Mouse (Mus musculus): ENCODE data around the gene Cstf1. TPM values are rescaled to one million over a fixed set of nuclear protein-coding genes. Genes with fewer than 3 reads are reported as not detected.

Cstf1 gene
- polyA plus RNA-seq, 1 experiment from 2014 or later = 31.2 TPM

GRCm38 (mm10) chr2:172404239-172404638 is 33.8 kb downstream of the Cstf1 start:
- H3K27me3 ChIP-seq (ENCODE audit: control insufficient read depth, insufficient read depth, low read length) = no peaks in the 10 kb centered on the region
- ATAC-seq (ENCODE audit: insufficient read depth, low FRiP score) = no peak
- H3K4me1 ChIP-seq (ENCODE audit: control insufficient read depth, insufficient read depth, low read length) = no peaks in the 10 kb centered on the region
- no peaks in the 10 kb centered on the region for H3K9me3 ChIP-seq (replicated peaks; ENCODE audit: control insufficient read depth, low read length)
- no peak overlapping the region for H3K27ac ChIP-seq (ENCODE audit: low read length)
- H3K9ac ChIP-seq (ENCODE audit: low read length) = no peak overlapping the region
- 56% methylated on average over 7 of the region's 7 CpGs for WGBS
- H3K4me2 ChIP-seq (ENCODE audit: low read depth, low read length) = no peak overlapping the region
- no peak overlapping the region for H3K4me3 ChIP-seq (replicated peaks; ENCODE audit: low read length)
- no peaks in the 10 kb centered on the region for H3K36me3 ChIP-seq (ENCODE audit: control insufficient read depth, insufficient read depth, low read length)

GRCm38 (mm10) chr2:172405011-172405410 is 34.5 kb downstream of the Cstf1 start:
- no peak for ATAC-seq (ENCODE audit: insufficient read depth, low FRiP score)
- no peak overlapping the region for H3K4me2 ChIP-seq (ENCODE audit: low read depth, low read length)
- H3K36me3 ChIP-seq (ENCODE audit: control insufficient read depth, insufficient read depth, low read length) = no peaks in the 10 kb centered on the region
- no peaks in the 10 kb centered on the region for H3K4me1 ChIP-seq (ENCODE audit: control insufficient read depth, insufficient read depth, low read length)
- no peaks in the 10 kb centered on the region for H3K27me3 ChIP-seq (ENCODE audit: control insufficient read depth, insufficient read depth, low read length)
- no peak overlapping the region for H3K4me3 ChIP-seq (replicated peaks; ENCODE audit: low read length)
- no peak overlapping the region for H3K9ac ChIP-seq (ENCODE audit: low read length)
- WGBS = 55% methylated on average over 3 of the region's 3 CpGs
- no peaks in the 10 kb centered on the region for H3K9me3 ChIP-seq (replicated peaks; ENCODE audit: control insufficient read depth, low read length)
- no peak overlapping the region for H3K27ac ChIP-seq (ENCODE audit: low read length)

GRCm38 (mm10) chr2:172406173-172406572 is 35.7 kb downstream of the Cstf1 start:
- Histone ChIP-seq H3K4me3 (replicated peaks; ENCODE audit: low read length) (no peak overlapping the region), H3K27me3 (ENCODE audit: control insufficient read depth, insufficient read depth, low read length) (no peaks in the 10 kb centered on the region), H3K36me3 (ENCODE audit: control insufficient read depth, insufficient read depth, low read length) (no peaks in the 10 kb centered on the region), H3K9me3 (replicated peaks; ENCODE audit: control insufficient read depth, low read length) (no peaks in the 10 kb centered on the region), H3K4me2 (ENCODE audit: low read depth, low read length) (no peak overlapping the region), H3K4me1 (ENCODE audit: control insufficient read depth, insufficient read depth, low read length) (no peaks in the 10 kb centered on the region), H3K9ac (ENCODE audit: low read length) (no peak overlapping the region), H3K27ac (ENCODE audit: low read length) (no peak overlapping the region)
- no peak for ATAC-seq (ENCODE audit: insufficient read depth, low FRiP score)
- 56% methylated on average over 4 of the region's 4 CpGs for WGBS

GRCm38 (mm10) chr2:172407499-172407898 is 37.0 kb downstream of the Cstf1 start:
- Histone ChIP-seq H3K27ac (ENCODE audit: low read length) (no peak overlapping the region), H3K4me3 (replicated peaks; ENCODE audit: low read length) (no peak overlapping the region), H3K9ac (ENCODE audit: low read length) (no peak overlapping the region), H3K27me3 (ENCODE audit: control insufficient read depth, insufficient read depth, low read length) (no peaks in the 10 kb centered on the region), H3K36me3 (ENCODE audit: control insufficient read depth, insufficient read depth, low read length) (no peaks in the 10 kb centered on the region), H3K4me2 (ENCODE audit: low read depth, low read length) (no peak overlapping the region), H3K9me3 (replicated peaks; ENCODE audit: control insufficient read depth, low read length) (no peaks in the 10 kb centered on the region), H3K4me1 (ENCODE audit: control insufficient read depth, insufficient read depth, low read length) (no peaks in the 10 kb centered on the region)
- ATAC-seq (ENCODE audit: insufficient read depth, low FRiP score) = no peak
- 74% methylated on average over 2 of the region's 2 CpGs for WGBS

GRCm38 (mm10) chr2:172410686-172411085 is 40.2 kb downstream of the Cstf1 start:
- Histone ChIP-seq H3K9ac (ENCODE audit: low read length) (no peak overlapping the region), H3K9me3 (replicated peaks; ENCODE audit: control insufficient read depth, low read length) (no peaks in the 10 kb centered on the region), H3K4me1 (ENCODE audit: control insufficient read depth, insufficient read depth, low read length) (no peaks in the 10 kb centered on the region), H3K36me3 (ENCODE audit: control insufficient read depth, insufficient read depth, low read length) (no peaks in the 10 kb centered on the region), H3K4me2 (ENCODE audit: low read depth, low read length) (no peak overlapping the region), H3K27me3 (ENCODE audit: control insufficient read depth, insufficient read depth, low read length) (no peaks in the 10 kb centered on the region), H3K4me3 (replicated peaks; ENCODE audit: low read length) (no peak overlapping the region), H3K27ac (ENCODE audit: low read length) (no peak overlapping the region)
- ATAC-seq (ENCODE audit: insufficient read depth, low FRiP score) = no peak
- 80% methylated on average over 2 of the region's 2 CpGs for WGBS

GRCm38 (mm10) chr2:172411091-172411490 is 40.6 kb downstream of the Cstf1 start:
- Histone ChIP-seq H3K27ac (ENCODE audit: low read length) (no peak overlapping the region), H3K4me3 (replicated peaks; ENCODE audit: low read length) (no peak overlapping the region), H3K9ac (ENCODE audit: low read length) (no peak overlapping the region), H3K36me3 (ENCODE audit: control insufficient read depth, insufficient read depth, low read length) (no peaks in the 10 kb centered on the region), H3K27me3 (ENCODE audit: control insufficient read depth, insufficient read depth, low read length) (no peaks in the 10 kb centered on the region), H3K4me2 (ENCODE audit: low read depth, low read length) (no peak overlapping the region), H3K9me3 (replicated peaks; ENCODE audit: control insufficient read depth, low read length) (no peaks in the 10 kb centered on the region), H3K4me1 (ENCODE audit: control insufficient read depth, insufficient read depth, low read length) (no peaks in the 10 kb centered on the region)
- ATAC-seq (ENCODE audit: insufficient read depth, low FRiP score) = no peak
- WGBS = 87% methylated on average over 11 of the region's 11 CpGs

- no peak for ATAC-seq (ENCODE audit: insufficient read depth, low FRiP score)
- Histone ChIP-seq H3K27me3 (ENCODE audit: control insufficient read depth, insufficient read depth, low read length) (no peaks in the 10 kb centered on the region), H3K36me3 (ENCODE audit: control insufficient read depth, insufficient read depth, low read length) (no peaks in the 10 kb centered on the region), H3K4me1 (ENCODE audit: control insufficient read depth, insufficient read depth, low read length) (no peaks in the 10 kb centered on the region), H3K4me3 (replicated peaks; ENCODE audit: low read length) (no peak overlapping the region), H3K9me3 (replicated peaks; ENCODE audit: control insufficient read depth, low read length) (no peaks in the 10 kb centered on the region), H3K9ac (ENCODE audit: low read length) (no peak overlapping the region), H3K4me2 (ENCODE audit: low read depth, low read length) (0 out of 2 replicates have a peak overlapping the region, but pooled peaks have one; percentile 9), H3K27ac (ENCODE audit: low read length) (no peak overlapping the region)
- 8% methylated on average over 9 of the region's 9 CpGs for WGBS
These were observed 42.0 kb downstream of the Cstf1 start for GRCm38 (mm10) chr2:172412454-172412853.

- Histone ChIP-seq H3K27me3 (ENCODE audit: control insufficient read depth, insufficient read depth, low read length) (no peaks in the 10 kb centered on the region), H3K36me3 (ENCODE audit: control insufficient read depth, insufficient read depth, low read length) (no peaks in the 10 kb centered on the region), H3K9ac (ENCODE audit: low read length) (no peak overlapping the region), H3K27ac (ENCODE audit: low read length) (no peak overlapping the region), H3K4me1 (ENCODE audit: control insufficient read depth, insufficient read depth, low read length) (no peaks in the 10 kb centered on the region), H3K4me2 (ENCODE audit: low read depth, low read length) (no peak overlapping the region), H3K4me3 (replicated peaks; ENCODE audit: low read length) (no peak overlapping the region), H3K9me3 (replicated peaks; ENCODE audit: control insufficient read depth, low read length) (no peaks in the 10 kb centered on the region)
- 16% methylated on average over 4 of the region's 4 CpGs for WGBS
- no peak for ATAC-seq (ENCODE audit: insufficient read depth, low FRiP score)
These were observed 42.8 kb downstream of the Cstf1 start for GRCm38 (mm10) chr2:172413273-172413672.

GRCm38 (mm10) chr2:172413894-172414293 is 43.4 kb downstream of the Cstf1 start:
- Histone ChIP-seq H3K27ac (ENCODE audit: low read length) (no peak overlapping the region), H3K9ac (ENCODE audit: low read length) (no peak overlapping the region), H3K36me3 (ENCODE audit: control insufficient read depth, insufficient read depth, low read length) (no peaks in the 10 kb centered on the region), H3K4me2 (ENCODE audit: low read depth, low read length) (no peak overlapping the region), H3K4me1 (ENCODE audit: control insufficient read depth, insufficient read depth, low read length) (no peaks in the 10 kb centered on the region), H3K4me3 (replicated peaks; ENCODE audit: low read length) (no peak overlapping the region), H3K27me3 (ENCODE audit: control insufficient read depth, insufficient read depth, low read length) (no peaks in the 10 kb centered on the region), H3K9me3 (replicated peaks; ENCODE audit: control insufficient read depth, low read length) (no peaks in the 10 kb centered on the region)
- ATAC-seq (ENCODE audit: insufficient read depth, low FRiP score) = no peak
- 42% methylated on average over 5 of the region's 5 CpGs for WGBS

GRCm38 (mm10) chr2:172416218-172416617 is 45.7 kb downstream of the Cstf1 start:
- H3K9me3 ChIP-seq (replicated peaks; ENCODE audit: control insufficient read depth, low read length) = no peaks in the 10 kb centered on the region
- WGBS = 56% methylated on average over 12 of the region's 12 CpGs
- no peak for ATAC-seq (ENCODE audit: insufficient read depth, low FRiP score)

More at GRCm38 (mm10) chr2:172416218-172416617, 45.7 kb downstream of the Cstf1 start:
- Histone ChIP-seq H3K4me1 (ENCODE audit: control insufficient read depth, insufficient read depth, low read length) (no peaks in the 10 kb centered on the region), H3K9ac (ENCODE audit: low read length) (no peak overlapping the region), H3K36me3 (ENCODE audit: control insufficient read depth, insufficient read depth, low read length) (no peaks in the 10 kb centered on the region), H3K27ac (ENCODE audit: low read length) (no peak overlapping the region), H3K4me2 (ENCODE audit: low read depth, low read length) (no peak overlapping the region), H3K4me3 (replicated peaks; ENCODE audit: low read length) (no peak overlapping the region), H3K27me3 (ENCODE audit: control insufficient read depth, insufficient read depth, low read length) (no peaks in the 10 kb centered on the region)

Data from stomach, embryonic 16.5 days (tissue).